Comparison of ENCODE assay signal across 18 mouse cellular contexts in the genomic region with DNA sequence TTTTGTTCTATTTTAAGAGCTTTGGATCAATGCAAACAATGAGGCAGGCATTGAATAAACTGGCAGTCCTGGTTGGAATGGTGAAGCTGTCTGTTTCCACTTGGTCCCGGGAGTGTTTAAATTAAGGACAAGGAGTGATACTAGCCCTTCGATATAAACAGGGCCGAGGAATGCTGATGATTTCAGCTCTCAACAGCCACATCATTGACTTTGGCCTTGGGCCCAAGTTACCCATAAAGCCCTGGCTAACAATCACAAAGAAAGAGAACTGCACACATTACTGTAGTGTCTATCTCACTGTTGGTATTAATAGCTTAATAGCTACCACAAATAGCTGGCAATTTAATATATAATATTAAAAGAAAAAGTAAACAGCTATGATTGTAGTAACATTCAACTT. TPM values are rescaled to one million over a fixed set of nuclear protein-coding genes. Genes with fewer than 3 reads are reported as not detected.
DNase-seq lines count a peak whose midpoint lies in the region; ATAC-seq and TF ChIP-seq lines count a peak whose summit lies in the region.
"Had no signal": no experiment of that assay in that cellular context is flagged by ENCODE, and none has a peak within 500 bp of the region (broad histone marks: within the 10 kb centered on the region; RNA-seq: fewer than 3 reads in every experiment).

No protein-coding gene starts in this region.

- H3K27ac ChIP-seq in heart, embryonic 12.5 days (ENCODE audit: poor library complexity, severe bottlenecking) = no peak overlapping the region
- H3K27ac ChIP-seq in heart, embryonic 16.5 days (ENCODE audit: low read length) = peak overlapping the region; percentile 71
- H3K27ac ChIP-seq in heart, embryonic 11.5 days (ENCODE audit: low read depth, low read length) = no peak overlapping the region
- H3K27ac ChIP-seq in lung, postnatal 0 days (ENCODE audit: low read length) = no peak overlapping the region
- H3K27ac ChIP-seq: embryonic facial prominence, embryonic 13.5 days; forebrain, embryonic 13.5 days; hindbrain, embryonic 13.5 days; hindbrain, postnatal 0 days had no signal

- no peak overlapping the region for H3K9ac ChIP-seq in heart, embryonic 12.5 days
- no peak overlapping the region for H3K9ac ChIP-seq in heart, embryonic 16.5 days (ENCODE audit: low read length)
- no peak overlapping the region for H3K9ac ChIP-seq in heart, embryonic 11.5 days (ENCODE audit: low read depth, low read length)
- H3K9ac ChIP-seq in lung, postnatal 0 days (replicated peaks; ENCODE audit: low read depth) = no peak overlapping the region
- H3K9ac ChIP-seq: embryonic facial prominence, embryonic 13.5 days; forebrain, embryonic 13.5 days; forebrain, postnatal 0 days; hindbrain, embryonic 13.5 days had no signal

- TF ChIP-seq CTCF in lung, postnatal 0 days (IDR thresholded peaks at IDR 0.05) = no peak
- no peak for TF ChIP-seq CTCF in lung, adult 2 months (IDR thresholded peaks at IDR 0.05; ENCODE audit: insufficient read depth, low read length)

- H3K4me2 ChIP-seq in heart, embryonic 12.5 days = no peak overlapping the region
- no peak overlapping the region for H3K4me2 ChIP-seq in heart, embryonic 16.5 days (ENCODE audit: low read depth, low read length)
- no peak overlapping the region for H3K4me2 ChIP-seq in heart, embryonic 11.5 days
- H3K4me2 ChIP-seq in lung, postnatal 0 days (replicated peaks; ENCODE audit: low read depth, low read length) = no peak overlapping the region
- H3K4me2 ChIP-seq: embryonic facial prominence, embryonic 13.5 days; forebrain, embryonic 13.5 days; hindbrain, embryonic 13.5 days had no signal

- H3K9me3 ChIP-seq in heart, embryonic 12.5 days (replicated peaks) = no peaks in the 10 kb centered on the region
- no peaks in the 10 kb centered on the region for H3K9me3 ChIP-seq in heart, embryonic 16.5 days (replicated peaks; ENCODE audit: control insufficient read depth, low read length)
- no peaks in the 10 kb centered on the region for H3K9me3 ChIP-seq in heart, embryonic 11.5 days (replicated peaks; ENCODE audit: control insufficient read depth, low read length)
- no peaks in the 10 kb centered on the region for H3K9me3 ChIP-seq in lung, postnatal 0 days (ENCODE audit: low read length)
- H3K9me3 ChIP-seq: embryonic facial prominence, embryonic 13.5 days; forebrain, embryonic 13.5 days; hindbrain, embryonic 13.5 days had no signal

- no peak for DNase-seq in heart, adult 9 months (ENCODE audit: low spot score in 2 of 2)
- peak; percentile 9 for DNase-seq in lung, postnatal 0 days (ENCODE audit: low spot score)
- no peak for DNase-seq in lung, adult 2 months
- DNase-seq in lung, postnatal 36 days = peak; percentile 21
- DNase-seq in cerebellum, adult 11 months = no peak
- DNase-seq: adrenal gland, adult 8-10 months; cerebellum, adult 8-10 months; cerebellum, postnatal 14 days; forebrain, postnatal 0 days; gastrocnemius, postnatal 14 days; kidney, adult 11 months had no signal

- no peaks in the 10 kb centered on the region for H3K27me3 ChIP-seq in heart, embryonic 12.5 days (replicated peaks)
- H3K27me3 ChIP-seq in heart, embryonic 16.5 days (ENCODE audit: control insufficient read depth, insufficient read depth, low read length) = no peaks in the 10 kb centered on the region
- no peaks in the 10 kb centered on the region for H3K27me3 ChIP-seq in heart, embryonic 11.5 days (ENCODE audit: control insufficient read depth, insufficient read depth, low read length)
- H3K27me3 ChIP-seq in lung, postnatal 0 days (replicated peaks; ENCODE audit: insufficient read depth, low read length) = no peaks in the 10 kb centered on the region
- H3K27me3 ChIP-seq: embryonic facial prominence, embryonic 13.5 days; forebrain, embryonic 13.5 days; hindbrain, embryonic 13.5 days had no signal

- H3K4me3 ChIP-seq in heart, embryonic 12.5 days = no peak overlapping the region
- H3K4me3 ChIP-seq in heart, embryonic 16.5 days (ENCODE audit: low read length) = no peak overlapping the region
- H3K4me3 ChIP-seq in heart, embryonic 11.5 days (ENCODE audit: low read depth, low read length) = no peak overlapping the region
- H3K4me3 ChIP-seq in lung, postnatal 0 days (ENCODE audit: low read depth, low read length) = no peak overlapping the region
- no peak overlapping the region for H3K4me3 ChIP-seq in lung, adult 2 months (replicated peaks; ENCODE audit: extremely low read depth, low read depth, low read length)
- H3K4me3 ChIP-seq: embryonic facial prominence, embryonic 13.5 days; forebrain, embryonic 13.5 days; hindbrain, embryonic 13.5 days had no signal

- H3K36me3 ChIP-seq in heart, embryonic 12.5 days = no peaks in the 10 kb centered on the region
- H3K36me3 ChIP-seq in heart, embryonic 16.5 days (ENCODE audit: control insufficient read depth, insufficient read depth) = no peaks in the 10 kb centered on the region
- no peaks in the 10 kb centered on the region for H3K36me3 ChIP-seq in heart, embryonic 11.5 days (ENCODE audit: control insufficient read depth, insufficient read depth, low read length)
- no peaks in the 10 kb centered on the region for H3K36me3 ChIP-seq in lung, postnatal 0 days (ENCODE audit: insufficient read depth, low read length)
- H3K36me3 ChIP-seq: embryonic facial prominence, embryonic 13.5 days; hindbrain, embryonic 13.5 days had no signal

- ATAC-seq in heart, embryonic 12.5 days (ENCODE audit: insufficient number of reproducible peaks, low FRiP score) = peak; percentile 39; the same call in 1 of the 2 replicates
- peak; percentile 83 for ATAC-seq in heart, embryonic 16.5 days (replicated peaks; ENCODE audit: extremely low read depth, insufficient read depth, low FRiP score)
- no peak for ATAC-seq in heart, embryonic 11.5 days (replicated peaks; ENCODE audit: insufficient number of reproducible peaks, low FRiP score, low TSS enrichment)
- no peak; the same call in 1 of the 2 replicates for ATAC-seq in lung, postnatal 0 days
- ATAC-seq: forebrain, embryonic 13.5 days; forebrain, postnatal 0 days; hindbrain, postnatal 0 days had no signal

- TF ChIP-seq POLR2A in lung, adult 2 months (IDR thresholded peaks at IDR 0.05; ENCODE audit: borderline replicate concordance, extremely low read depth, low read depth, low read length) = no peak

- peaks cover 4% of the 10 kb centered on the region for H3K4me1 ChIP-seq in heart, embryonic 12.5 days (replicated peaks)
- peaks cover 8% of the 10 kb centered on the region for H3K4me1 ChIP-seq in heart, embryonic 16.5 days (ENCODE audit: control insufficient read depth, insufficient read depth, low read length)
- no peaks in the 10 kb centered on the region for H3K4me1 ChIP-seq in heart, embryonic 11.5 days (ENCODE audit: control insufficient read depth, insufficient read depth, low read length)
- no peaks in the 10 kb centered on the region for H3K4me1 ChIP-seq in lung, postnatal 0 days (ENCODE audit: insufficient read depth, low read depth, low read length)
- H3K4me1 ChIP-seq in lung, adult 2 months (ENCODE audit: control insufficient read depth, insufficient read depth, low read length) = no peaks in the 10 kb centered on the region
- H3K4me1 ChIP-seq: embryonic facial prominence, embryonic 13.5 days; forebrain, embryonic 13.5 days; hindbrain, embryonic 13.5 days had no signal

- 16% methylated on average over 3 of the region's 3 CpGs for WGBS in heart, embryonic 12.5 days
- WGBS in heart, embryonic 16.5 days = 19% methylated on average over 3 of the region's 3 CpGs
- 55% methylated on average over 3 of the region's 3 CpGs for whole genome bisulfite sequencing in heart, embryonic 11.5 days (ENCODE audit: insufficient replicate concordance)
- WGBS in lung, postnatal 0 days = 24% methylated on average over 3 of the region's 3 CpGs
- WGBS in lung, adult 2 months = 23% methylated on average over 3 of the region's 3 CpGs

- no peak for TF ChIP-seq EP300 in lung, postnatal 0 days (IDR thresholded peaks at IDR 0.05)

RNA-seq across cellular contexts. Expression of a gene that starts 45.5 kb away (rescaled TPM):
- 9.5 and 10.2 TPM in 2 replicates for polyA plus RNA-seq in heart, embryonic 12.5 days (2016; fragmentation: Nextera tagmentation; extraction: Ambion mirVana)
- 8.0 and 8.3 TPM in 2 replicates for polyA plus RNA-seq in heart, embryonic 16.5 days (2015; fragmentation: Nextera tagmentation; extraction: Ambion mirVana)
- polyA plus RNA-seq in heart, embryonic 11.5 days (2014; fragmentation: Nextera tagmentation; extraction: Ambion mirVana) = 6.7 and 7.1 TPM in 2 replicates
- polyA plus RNA-seq in lung, postnatal 0 days (2015; fragmentation: Nextera tagmentation; extraction: Ambion mirVana) = 7.8 and 9.2 TPM in 2 replicates
- 0.43 and 1.2 TPM in 2 replicates for polyA plus RNA-seq in lung, adult 2 months (2012; rRNA removed)

RNA-seq across cellular contexts. Expression of a gene that starts 46.7 kb away (rescaled TPM):
- 8.5 and 9.5 TPM in 2 replicates for polyA plus RNA-seq in heart, embryonic 12.5 days (2016; fragmentation: Nextera tagmentation; extraction: Ambion mirVana)
- 8.5 and 8.7 TPM in 2 replicates for polyA plus RNA-seq in heart, embryonic 16.5 days (2015; fragmentation: Nextera tagmentation; extraction: Ambion mirVana)
- 7.8 and 8.0 TPM in 2 replicates for polyA plus RNA-seq in heart, embryonic 11.5 days (2014; fragmentation: Nextera tagmentation; extraction: Ambion mirVana)
- 7.4 and 9.3 TPM in 2 replicates for polyA plus RNA-seq in lung, postnatal 0 days (2015; fragmentation: Nextera tagmentation; extraction: Ambion mirVana)
- 10.7 and 17.8 TPM in 2 replicates for polyA plus RNA-seq in lung, adult 2 months (2012; rRNA removed)

Comparison
In these comparisons a context has a peak if more than half of its experiments do, and no peak if none do; other contexts are left out.
1. ATAC-seq: peak in heart, embryonic 12.5 days (single experiment) and heart, embryonic 16.5 days (single experiment); none in heart, embryonic 11.5 days (single experiment) and lung, postnatal 0 days (single experiment).
2. DNase-seq: peak in lung, postnatal 0 days (single experiment) and lung, postnatal 36 days (single experiment); none in heart, adult 9 months (0 of 2), lung, adult 2 months (single experiment) and cerebellum, adult 11 months (single experiment).